Mouse (Mus musculus) cerebellum, adult 11-12 months (tissue): ENCODE measurements around the gene Pogz.
"Not testable (repeated sequence)": the region's sequence is repeated elsewhere in the genome, so short reads cannot be mapped to it uniquely, and the experiment has no call there.

Experiments used
- DNase-seq: peaks from one replicate; pipeline ENCODE4 v3.0.0; 2022

Gene Pogz

GRCm38 (mm10) chr3:94917816-94918361 lies 80.5 kb downstream of the Pogz start:
- DNase-seq = no peak

GRCm38 (mm10) chr3:94918845-94919244 lies 81.5 kb downstream of the Pogz start:
- no peak for DNase-seq

GRCm38 (mm10) chr3:94921104-94921503 lies 83.7 kb downstream of the Pogz start:
- no peak for DNase-seq

GRCm38 (mm10) chr3:94922333-94922732 lies 85.0 kb downstream of the Pogz start:
- no peak for DNase-seq

GRCm38 (mm10) chr3:94924688-94925087 lies 87.3 kb downstream of the Pogz start:
- DNase-seq = no peak

GRCm38 (mm10) chr3:94926301-94926736 lies 89.0 kb downstream of the Pogz start:
- not testable (repeated sequence) for DNase-seq

- DNase-seq = not testable (repeated sequence)
Measured at GRCm38 (mm10) chr3:94928979-94929378, 91.6 kb downstream of the Pogz start.

- DNase-seq = not testable (repeated sequence)
Measured at GRCm38 (mm10) chr3:94930386-94931266, 93.3 kb downstream of the Pogz start.

GRCm38 (mm10) chr3:94931427-94932082 lies 94.2 kb downstream of the Pogz start:
- not testable (repeated sequence) for DNase-seq
